Mouse (Mus musculus) intestine, embryonic 15.5 days (tissue): ENCODE data around the gene Vcl. TPM values are rescaled to one million over a fixed set of nuclear protein-coding genes. Genes with fewer than 3 reads are reported as not detected.

Experiments
- ATAC-seq: fragments of 200-750 bp; cut with Nextera tagmentation; 2 replicates; pipeline ENCODE4 v1.8.0; 2017; ENCODE audit warnings: moderate TSS enrichment, moderate library complexity
- H3K27ac ChIP-seq: fragments of 300-500 bp; sonication (generic); 2 replicates; pipeline ENCODE4 v1.5.1; 2015; ENCODE audit warnings: mild to moderate bottlenecking, inconsistent platforms
- H3K27me3 ChIP-seq: fragments of 300-500 bp; sonication (generic); replicated peaks from 2 replicates; pipeline ENCODE4 v1.6.1; 2015; ENCODE audit warnings: inconsistent platforms
- H3K36me3 ChIP-seq: fragments of 300-500 bp; sonication (generic); 2 replicates; pipeline ENCODE4 v1.6.1; 2015; ENCODE audit warnings: inconsistent platforms
- H3K4me1 ChIP-seq: fragments of 300-500 bp; sonication (generic); replicated peaks from 2 replicates; pipeline ENCODE4 v1.6.1; 2015; ENCODE audit warnings: inconsistent platforms
- H3K4me2 ChIP-seq: fragments of 300-500 bp; sonication (generic); replicated peaks from 2 replicates; pipeline ENCODE4 v1.6.1; 2015; ENCODE audit warnings: mild to moderate bottlenecking, inconsistent platforms
- H3K4me3 ChIP-seq: fragments of 300-500 bp; sonication (generic); replicated peaks from 2 replicates; pipeline ENCODE4 v1.5.1; 2015; ENCODE audit warnings: inconsistent platforms
- H3K9ac ChIP-seq: fragments of 300-500 bp; sonication (generic); 2 replicates; pipeline ENCODE4 v1.6.1; 2015; ENCODE audit warnings: inconsistent platforms
- H3K9me3 ChIP-seq: fragments of 300-500 bp; sonication (generic); 2 replicates; pipeline ENCODE4 v1.6.1; 2016; ENCODE audit warnings: inconsistent platforms
- WGBS: fragments of 180-500 bp; shearing (Covaris S2); methylation state at CpG from one replicate; pipeline ENCODE4 v1.1.7; 2015; 5-methylcytosine and 5-hydroxymethylcytosine counted together
- polyA plus RNA-seq: library from polyadenylated mRNA; unstranded; fragments of >200 nt; fragmentation: Nextera tagmentation; extraction: Ambion mirVana; gene quantifications from 2 replicates; pipeline ENCODE4 v1.2.1, GENCODE M21; 2015

Vcl gene
- polyA plus RNA-seq, 1 experiment from 2014 or later = 59.2 TPM

DNA sequence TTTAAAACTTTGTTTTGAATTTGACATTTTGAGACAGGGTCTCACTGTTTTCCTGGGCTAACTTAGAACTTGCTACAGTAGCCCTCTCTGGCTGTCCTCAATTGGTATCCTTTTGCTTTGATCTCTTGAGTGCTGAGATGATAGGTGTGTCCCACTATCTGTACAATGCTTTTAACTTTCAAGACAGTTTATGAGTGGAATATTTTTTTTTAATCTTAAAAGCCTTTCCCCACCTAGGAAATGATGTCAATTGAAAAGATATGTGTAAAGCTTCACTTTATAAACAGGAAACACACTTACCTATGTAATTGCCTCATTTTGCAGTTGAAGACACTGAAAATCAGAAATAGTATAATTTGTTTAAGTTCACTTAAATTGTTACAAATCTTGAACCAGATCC is 149.3 kb downstream of the Vcl start:
- Histone ChIP-seq H3K4me3 (no peak overlapping the region), H3K9ac (no peak overlapping the region), H3K27me3 (no peaks in the 10 kb centered on the region), H3K27ac (no peak overlapping the region), H3K4me2 (no peak overlapping the region), H3K4me1 (peaks cover 16% of the 10 kb centered on the region), H3K36me3 (no peaks in the 10 kb centered on the region), H3K9me3 (no peaks in the 10 kb centered on the region)
- no peak for ATAC-seq

DNA sequence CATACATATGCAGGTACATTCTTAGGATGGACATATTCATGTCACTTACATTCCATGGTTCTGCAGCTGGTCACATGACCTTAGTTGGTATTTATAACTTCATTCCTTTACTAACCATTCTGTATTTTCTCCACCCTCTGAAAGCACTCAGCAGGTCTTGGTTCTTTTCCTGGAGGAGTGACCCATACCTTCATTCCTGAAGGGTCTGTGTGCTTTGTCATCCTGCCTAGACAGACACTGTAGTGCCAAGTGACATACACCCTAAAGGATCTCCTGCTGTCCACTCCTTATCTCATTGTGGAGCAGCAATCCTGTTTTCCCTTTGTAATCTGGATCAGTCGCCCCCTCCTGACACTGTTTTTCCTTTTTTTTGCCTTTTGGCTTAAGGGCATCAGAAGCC is 153.6 kb downstream of the Vcl start:
- Histone ChIP-seq H3K9me3 (no peaks in the 10 kb centered on the region), H3K27me3 (no peaks in the 10 kb centered on the region), H3K36me3 (no peaks in the 10 kb centered on the region), H3K27ac (no peak overlapping the region), H3K4me3 (no peak overlapping the region), H3K4me1 (peaks cover 14% of the 10 kb centered on the region), H3K4me2 (no peak overlapping the region), H3K9ac (no peak overlapping the region)
- no peak for ATAC-seq
- WGBS = 61% methylated on average over 1 of the region's 1 CpGs

Other genes starting within 250 kb of the Vcl start
- gene Fut11, start 234.4 kb upstream of the Vcl start, polyA plus RNA-seq = 21.2 and 22.8 TPM in 2 replicates
- 191 and 227 TPM in 2 replicates for gene Chchd1, start 226.4 kb upstream of the Vcl start, polyA plus RNA-seq
- 21.2 and 23.5 TPM in 2 replicates for gene Zswim8, start 221.8 kb upstream of the Vcl start, polyA plus RNA-seq
- gene Ndst2, start 194.8 kb upstream of the Vcl start, polyA plus RNA-seq = 20.4 and 21.9 TPM in 2 replicates
- 37.1 and 42.3 TPM in 2 replicates for gene Camk2g, start 135.3 kb upstream of the Vcl start, polyA plus RNA-seq
- gene Plau, start 92.7 kb upstream of the Vcl start, polyA plus RNA-seq = 2.5 and 2.9 TPM in 2 replicates
- gene Ap3m1, start 123.1 kb downstream of the Vcl start, polyA plus RNA-seq = 70.2 and 79.0 TPM in 2 replicates
- 215 and 230 TPM in 2 replicates for gene Adk, start 123.2 kb downstream of the Vcl start, polyA plus RNA-seq